Mouse (Mus musculus): ENCODE data around the gene Calr4. TPM values are rescaled to one million over a fixed set of nuclear protein-coding genes. Genes with fewer than 3 reads are reported as not detected.

Gene Calr4
- polyA plus RNA-seq, 1 experiment from 2014 or later: 0.54 TPM

- Histone ChIP-seq H3K4me1 (ENCODE audit: insufficient read depth, low read length) (no peaks in the 10 kb centered on the region), H3K4me2 (replicated peaks; ENCODE audit: low read depth, low read length) (no peak overlapping the region), H3K9ac (replicated peaks; ENCODE audit: low read length) (no peak overlapping the region), H3K27me3 (ENCODE audit: insufficient read depth, low read length) (no peaks in the 10 kb centered on the region), H3K27ac (ENCODE audit: low read length) (no peak overlapping the region), H3K4me3 (ENCODE audit: low read length) (no peak overlapping the region), H3K36me3 (ENCODE audit: insufficient read depth, low read length) (0 out of 2 replicates have a peak, but pooled peaks cover 4% of the 10 kb centered on the region), H3K9me3 (ENCODE audit: low read length) (no peaks in the 10 kb centered on the region)
- 79% methylated on average over 2 of the region's 2 CpGs for WGBS
- ATAC-seq (ENCODE audit: low FRiP score, low TSS enrichment): no peak
Measured at GRCm38 (mm10) chr4:109296510-109296909, 62.2 kb downstream of the Calr4 start.

GRCm38 (mm10) chr4:109299136-109299535 lies 64.9 kb downstream of the Calr4 start:
- H3K27ac ChIP-seq (ENCODE audit: low read length): no peak overlapping the region
- no peaks in the 10 kb centered on the region for H3K27me3 ChIP-seq (ENCODE audit: insufficient read depth, low read length)
- H3K9me3 ChIP-seq (ENCODE audit: low read length): no peaks in the 10 kb centered on the region
- no peak for ATAC-seq (ENCODE audit: low FRiP score, low TSS enrichment)
- H3K9ac ChIP-seq (replicated peaks; ENCODE audit: low read length): no peak overlapping the region
- H3K4me1 ChIP-seq (ENCODE audit: insufficient read depth, low read length): no peaks in the 10 kb centered on the region
- H3K4me3 ChIP-seq (ENCODE audit: low read length): no peak overlapping the region
- H3K4me2 ChIP-seq (replicated peaks; ENCODE audit: low read depth, low read length): no peak overlapping the region
- 0 out of 2 replicates have a peak, but pooled peaks cover 4% of the 10 kb centered on the region for H3K36me3 ChIP-seq (ENCODE audit: insufficient read depth, low read length)

Other genes with a start within 250 kb of the Calr4 start
- gene Nrd1, start 233.8 kb upstream of the Calr4 start, polyA plus RNA-seq (2015; fragmentation: Nextera tagmentation; extraction: Ambion mirVana): 65.0 and 65.1 TPM in 2 replicates
- 75.7 and 77.6 TPM in 2 replicates for gene Osbpl9, start 32.2 kb upstream of the Calr4 start, polyA plus RNA-seq (2015; fragmentation: Nextera tagmentation; extraction: Ambion mirVana)
- gene Eps15, start 45.8 kb downstream of the Calr4 start, polyA plus RNA-seq (2015; fragmentation: Nextera tagmentation; extraction: Ambion mirVana): 36.3 and 39.1 TPM in 2 replicates
- 4.8 and 6.0 TPM in 2 replicates for gene Ttc39a, start 172.1 kb downstream of the Calr4 start, polyA plus RNA-seq (2015; fragmentation: Nextera tagmentation; extraction: Ambion mirVana)

Data from kidney, embryonic 16.5 days (tissue).